Mouse (Mus musculus) bone marrow, adult 2 months (tissue): ENCODE measurements at regions not wholly inside any gene's neighbourhood (a gene's known extent, or its start where the extent isn't known, plus 50 kb on each side); places are given as distances from the start of the nearest gene placed in this dataset.

Experiments used
- CTCF ChIP-seq: fragments of 200-500 bp; IDR thresholded peaks from 2 replicates; pipeline ENCODE4 v1.5.1; 2011; ENCODE audit warnings: low read length, control low read depth; ENCODE audit not compliant: control insufficient read depth, insufficient read depth
- POLR2A ChIP-seq: fragments of 200-500 bp; IDR thresholded peaks from 2 replicates; pipeline ENCODE4 v1.6.1; 2011; ENCODE audit warnings: low read depth, mild to moderate bottlenecking, control low read depth, low read length, borderline replicate concordance; ENCODE audit not compliant: control insufficient read depth

DNA sequence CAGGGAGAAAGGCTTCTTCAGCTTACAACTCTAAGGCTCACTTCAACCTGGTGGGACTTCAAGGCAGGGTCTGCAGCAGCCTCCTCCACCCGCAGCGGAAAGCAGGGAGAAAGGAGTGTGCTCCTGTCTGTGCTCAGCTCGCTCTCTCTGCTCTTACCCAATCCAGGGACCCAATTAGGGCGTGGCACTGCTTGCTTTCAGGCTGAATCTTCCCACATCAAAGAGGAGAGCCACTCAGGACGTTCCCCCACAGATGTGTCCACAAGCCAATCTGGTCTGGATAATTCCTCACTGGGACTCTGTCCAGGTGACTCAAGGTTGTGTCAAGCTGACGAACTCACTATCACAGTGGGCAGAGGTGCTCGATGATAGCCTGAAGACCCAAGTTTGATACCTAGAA is 72.0 kb upstream of the Zbtb40 start:
- TF ChIP-seq POLR2A (no peak), CTCF (no peak)
